Mouse (Mus musculus) CD4-positive, CD25-positive, alpha-beta regulatory T cell, adult 2 months (primary cell): ENCODE results near the gene Fam240a.

ENCODE experiments used
- DNase-seq: peaks from one replicate; pipeline ENCODE4 v3.0.0-alpha.2; 2012; ENCODE audit warnings: low read depth, low spot score

Fam240a gene

DNA sequence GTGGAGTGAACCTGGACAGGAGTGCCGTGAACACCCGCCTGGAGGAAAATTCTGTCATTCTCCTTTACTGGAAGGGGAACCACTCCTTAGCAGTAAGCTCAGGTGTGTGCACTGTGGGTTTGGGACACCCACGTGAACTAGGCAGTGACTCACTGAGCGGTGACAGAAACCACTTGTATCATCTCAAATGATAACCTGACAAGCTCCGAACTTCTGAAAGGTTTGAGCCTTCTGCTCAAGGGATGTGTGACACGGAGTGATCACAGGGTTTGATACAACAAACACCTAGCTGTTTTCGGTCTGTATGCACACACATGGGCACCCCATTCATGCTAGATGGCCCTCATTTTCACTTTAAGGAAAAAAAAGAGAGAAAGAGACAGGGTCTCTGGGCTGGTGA, at the start of gene Fam240a:
TSS of gene Fam240a (minus strand) at position 76 of the 400 bp plus-strand sequence.
- DNase-seq, result peak; percentile 45

DNA sequence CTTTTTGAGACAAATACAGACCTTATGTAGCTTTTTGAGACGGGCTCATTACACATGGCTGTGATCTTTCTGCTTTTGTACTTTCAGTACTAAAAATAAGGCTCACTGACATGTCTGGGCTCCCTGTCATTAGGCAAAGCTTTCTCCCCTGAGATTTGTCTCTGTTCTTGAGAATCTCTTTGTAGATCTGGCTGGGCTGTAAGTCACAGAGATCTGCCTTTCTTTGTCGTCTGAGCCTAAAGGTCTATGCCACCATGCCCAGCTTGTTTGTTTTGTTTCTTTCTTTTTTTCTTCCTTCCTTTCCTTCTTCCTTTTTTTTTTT, 49.2 kb upstream of the Fam240a start:
- DNase-seq, result no peak

GRCm38 (mm10) chr9:110965062-110965909, 48.6 kb upstream of the Fam240a start:
- DNase-seq, result peak; percentile 49

GRCm38 (mm10) chr9:110963566-110964115, 47.0 kb upstream of the Fam240a start:
- DNase-seq, result no peak

- DNase-seq, result no peak
Observed at GRCm38 (mm10) chr9:110961386-110961785, 44.7 kb upstream of the Fam240a start.

DNA sequence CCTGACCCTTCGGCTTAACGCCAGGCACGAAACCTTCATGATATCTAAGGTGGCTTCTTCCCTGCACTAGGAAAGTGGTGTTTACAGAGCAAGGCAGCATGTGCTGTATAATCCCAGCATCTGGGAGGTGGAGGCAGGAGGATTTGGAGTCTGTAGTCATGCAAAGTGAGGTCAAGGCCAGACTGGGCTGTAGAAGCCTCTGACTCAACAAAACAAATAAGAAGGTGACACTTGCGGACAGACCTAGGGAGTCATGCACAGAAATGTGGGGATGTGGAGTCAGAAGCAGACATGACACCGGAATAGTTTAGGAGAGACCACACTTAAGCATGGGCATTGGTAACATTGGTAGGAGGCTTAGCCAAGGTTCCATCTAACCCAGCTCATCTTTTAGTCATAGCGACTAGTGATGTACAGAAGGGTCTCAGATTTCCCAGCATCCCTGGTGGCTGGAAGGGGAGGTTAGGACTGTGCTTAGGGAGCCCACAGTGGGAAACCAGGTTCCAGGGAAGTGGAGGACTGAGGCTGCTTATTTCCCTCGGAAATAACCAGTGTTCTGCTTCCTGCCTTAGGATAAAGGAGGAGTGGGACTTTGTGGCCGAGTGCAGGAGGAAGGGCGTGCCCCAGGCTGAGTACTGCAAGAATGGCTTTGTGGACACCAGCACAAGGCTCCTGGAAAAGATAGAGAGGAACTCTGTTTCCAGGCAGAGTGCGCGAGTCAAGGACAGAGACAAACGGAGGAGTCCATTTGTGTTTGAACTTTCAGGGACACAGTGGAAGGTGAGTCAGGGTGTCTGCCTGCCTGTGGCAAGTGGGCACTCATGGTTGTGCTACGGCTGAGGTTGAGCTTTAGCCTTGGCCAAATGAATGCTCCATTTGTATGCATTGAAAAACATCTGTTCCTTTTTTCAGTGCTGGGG, 43.8 kb upstream of the Fam240a start:
- no peak for DNase-seq

DNA sequence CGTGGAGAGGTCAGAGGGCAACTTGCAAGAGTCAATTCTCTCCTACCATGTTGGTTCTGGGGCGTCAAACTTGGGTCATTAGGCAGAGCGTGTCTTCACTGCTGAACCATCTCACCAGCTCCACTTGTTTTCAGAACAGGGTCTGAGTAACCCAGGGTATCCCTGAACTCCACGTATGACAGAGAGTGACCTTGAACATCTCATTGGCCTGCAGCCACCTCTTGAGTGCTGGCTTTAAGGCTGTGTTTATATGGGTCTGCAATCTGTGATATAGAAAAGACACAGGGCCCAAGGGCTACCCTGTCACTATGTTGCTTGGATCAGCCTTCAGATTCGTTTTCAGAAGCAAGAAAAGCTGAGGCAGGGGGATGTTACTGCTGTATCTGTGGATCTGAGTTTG, 43.0 kb upstream of the Fam240a start:
- no peak for DNase-seq

GRCm38 (mm10) chr9:110955962-110956361, 39.3 kb upstream of the Fam240a start:
- no peak for DNase-seq

GRCm38 (mm10) chr9:110954681-110955445, 38.2 kb upstream of the Fam240a start:
- DNase-seq, result no peak

DNA sequence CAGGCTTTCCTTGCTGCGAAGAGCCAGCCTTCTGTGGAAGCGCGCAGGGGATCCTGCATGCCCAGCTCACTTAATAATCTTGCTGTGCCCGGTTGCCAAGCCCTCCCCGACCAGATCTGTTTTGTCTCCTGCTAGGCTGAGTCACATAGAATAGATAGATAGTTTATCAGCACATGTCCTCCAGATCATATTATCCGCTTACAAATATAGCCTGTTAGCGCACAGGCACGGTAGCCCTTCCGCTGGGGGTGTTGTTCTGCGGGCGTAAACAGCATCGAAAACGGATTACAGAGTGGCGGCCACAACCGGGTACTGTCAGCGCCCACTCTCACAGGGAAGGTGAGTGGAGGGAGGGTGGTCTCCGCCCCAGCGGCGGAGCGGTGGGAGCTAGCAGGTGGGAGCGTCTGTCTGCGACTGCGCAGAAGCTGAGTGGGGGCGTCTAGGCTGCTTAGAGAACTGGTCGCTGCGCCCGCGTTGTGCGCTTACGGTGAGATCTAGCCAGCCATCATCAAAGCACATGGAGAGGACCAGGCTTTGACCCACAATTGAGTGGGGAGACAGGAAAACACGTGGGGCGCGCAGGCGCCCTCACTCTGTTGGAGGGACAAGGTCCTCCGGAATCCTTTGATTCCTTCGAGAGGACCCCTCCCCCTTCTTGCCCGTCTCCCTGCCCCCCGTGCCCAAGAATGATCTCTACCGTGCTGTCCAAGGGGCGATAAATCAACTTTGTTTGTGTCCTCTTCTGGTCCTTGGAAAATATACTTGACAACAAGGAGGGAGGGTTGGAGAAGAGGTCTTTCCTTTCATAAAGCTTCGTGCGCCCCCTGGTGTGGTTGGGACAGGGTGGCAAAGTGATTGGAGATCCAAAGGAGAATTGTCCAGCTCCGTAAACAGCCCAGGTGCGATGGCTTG, 37.1 kb upstream of the Fam240a start:
- peak; percentile 79 for DNase-seq

DNA sequence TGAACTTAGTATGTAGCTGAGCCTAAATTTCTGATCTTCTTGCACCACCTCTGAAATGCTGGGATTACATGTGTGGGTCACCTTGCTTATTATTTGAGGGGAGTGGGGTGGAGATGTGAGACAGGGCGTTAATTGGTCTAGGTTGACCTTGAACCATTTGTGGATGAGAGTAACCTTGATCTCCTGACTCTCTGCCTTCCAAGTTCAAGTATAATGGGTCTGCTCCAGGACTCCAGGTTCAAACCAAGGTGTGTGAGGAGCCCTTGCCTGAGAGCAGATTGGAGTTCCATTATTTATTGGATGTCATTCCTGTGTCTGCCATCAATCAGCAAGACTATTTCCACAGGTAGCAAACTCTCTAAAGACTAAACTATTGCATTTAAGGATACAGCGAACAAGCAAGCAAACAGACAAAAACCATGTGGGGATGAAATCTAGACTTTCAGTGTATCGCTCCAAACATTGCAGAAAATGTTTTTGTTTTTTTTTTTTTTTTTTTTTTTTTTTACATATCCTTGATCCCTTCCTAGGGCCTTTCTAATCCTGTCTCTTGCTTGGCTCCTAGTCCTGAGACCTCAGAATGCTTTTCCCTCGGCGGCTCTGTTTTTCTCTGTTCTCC, 36.4 kb upstream of the Fam240a start:
- no peak for DNase-seq

DNA sequence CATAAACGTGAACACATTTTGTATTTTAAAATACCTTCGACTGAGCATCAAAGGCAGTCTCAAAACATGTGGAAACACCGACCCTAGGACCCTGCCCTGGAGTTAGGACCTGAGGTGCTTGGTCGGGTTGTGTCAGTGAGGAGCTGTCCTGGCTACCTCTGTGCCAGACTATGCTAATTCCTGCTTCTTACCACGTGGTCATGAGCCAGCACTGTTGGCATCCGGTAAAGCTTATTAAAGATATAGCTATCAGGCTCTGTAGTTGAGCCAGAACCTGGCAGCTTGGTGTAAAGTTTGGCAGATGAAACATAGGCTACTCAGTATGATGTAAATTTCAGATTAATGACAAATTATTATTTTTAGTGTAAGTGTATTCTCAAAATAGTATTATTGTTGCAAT, 35.7 kb upstream of the Fam240a start:
- DNase-seq, result no peak

GRCm38 (mm10) chr9:110951866-110952265, 35.2 kb upstream of the Fam240a start:
- no peak for DNase-seq

GRCm38 (mm10) chr9:110951397-110951796, 34.7 kb upstream of the Fam240a start, which contains the start of gene Lrrc2:
TSS of gene Lrrc2 (plus strand) at chr9:110951545.
- DNase-seq, result no peak

GRCm38 (mm10) chr9:110950109-110950508, 33.4 kb upstream of the Fam240a start:
- DNase-seq, result no peak

- DNase-seq, result no peak
Observed at GRCm38 (mm10) chr9:110948813-110949310, 32.2 kb upstream of the Fam240a start.

DNA sequence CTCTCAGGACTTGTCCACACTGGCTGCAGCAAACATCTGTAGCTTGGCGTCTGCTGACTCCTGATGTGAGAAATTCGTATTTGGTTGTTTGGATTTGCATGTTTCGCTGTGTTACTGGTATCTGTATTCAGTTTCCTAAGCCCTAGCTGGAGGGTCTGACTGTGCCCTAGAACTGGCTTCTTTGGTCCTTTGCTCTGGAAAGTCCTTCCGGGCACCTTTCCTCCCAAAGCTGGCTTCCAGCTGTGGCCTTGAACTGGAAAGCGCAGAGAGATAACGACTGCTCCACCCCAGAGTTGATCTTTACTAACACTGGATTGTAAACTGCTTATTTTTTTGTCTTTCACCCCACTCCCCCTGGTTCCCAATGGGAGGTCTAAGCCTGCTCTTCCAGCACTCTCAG, 31.2 kb upstream of the Fam240a start:
- DNase-seq, result no peak

DNA sequence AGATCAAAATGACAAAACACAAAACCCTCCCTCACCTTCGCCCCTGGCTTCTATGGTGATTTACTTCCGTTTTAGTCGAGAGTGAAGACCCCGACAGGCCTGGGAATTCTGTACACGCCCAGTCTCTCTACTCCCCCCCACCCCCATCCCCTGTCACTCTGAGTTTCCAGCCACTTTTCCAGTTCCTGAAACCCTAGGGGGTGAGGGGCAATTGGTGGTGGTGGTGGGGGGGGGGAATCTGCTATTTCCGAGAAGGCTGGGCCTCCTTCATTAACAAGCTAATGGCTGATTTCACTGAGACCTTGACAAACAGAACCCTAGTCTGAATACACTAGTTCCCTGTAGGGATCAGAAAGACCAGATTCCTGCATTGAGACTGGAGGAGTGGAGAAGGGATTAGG, 30.6 kb upstream of the Fam240a start:
- DNase-seq, result no peak

DNA sequence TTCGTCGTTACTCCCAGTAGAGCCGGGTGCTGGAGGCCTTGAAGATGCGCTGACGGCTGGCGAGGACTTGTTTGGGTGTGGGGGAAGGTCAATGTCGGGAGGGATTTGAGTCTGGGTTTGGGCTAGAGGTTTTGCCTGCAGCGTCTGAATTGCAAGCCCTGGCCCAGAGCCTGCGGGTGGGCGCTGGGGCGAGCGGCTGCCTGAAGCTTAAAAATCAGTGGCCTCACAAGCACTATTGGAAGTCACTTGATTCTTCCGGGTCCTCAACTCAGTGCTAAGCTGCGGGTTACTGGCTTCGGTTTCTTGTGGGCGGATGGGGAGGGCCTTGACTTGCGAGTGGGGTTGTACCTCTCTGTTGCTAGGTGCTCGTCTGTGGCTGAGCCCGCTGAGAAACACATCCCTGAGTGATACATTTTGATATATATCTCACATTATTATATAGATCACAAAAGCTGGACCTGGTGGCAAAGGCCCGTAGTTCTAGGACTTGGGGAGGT, 29.9 kb upstream of the Fam240a start:
- peak; percentile 89 for DNase-seq

- DNase-seq, result peak; percentile 42
Observed at GRCm38 (mm10) chr9:110945926-110946325, 29.3 kb upstream of the Fam240a start, which contains the start of gene Tdgf1. TSS of gene Tdgf1 (minus strand) at chr9:110946158.
